In the genomic region with DNA sequence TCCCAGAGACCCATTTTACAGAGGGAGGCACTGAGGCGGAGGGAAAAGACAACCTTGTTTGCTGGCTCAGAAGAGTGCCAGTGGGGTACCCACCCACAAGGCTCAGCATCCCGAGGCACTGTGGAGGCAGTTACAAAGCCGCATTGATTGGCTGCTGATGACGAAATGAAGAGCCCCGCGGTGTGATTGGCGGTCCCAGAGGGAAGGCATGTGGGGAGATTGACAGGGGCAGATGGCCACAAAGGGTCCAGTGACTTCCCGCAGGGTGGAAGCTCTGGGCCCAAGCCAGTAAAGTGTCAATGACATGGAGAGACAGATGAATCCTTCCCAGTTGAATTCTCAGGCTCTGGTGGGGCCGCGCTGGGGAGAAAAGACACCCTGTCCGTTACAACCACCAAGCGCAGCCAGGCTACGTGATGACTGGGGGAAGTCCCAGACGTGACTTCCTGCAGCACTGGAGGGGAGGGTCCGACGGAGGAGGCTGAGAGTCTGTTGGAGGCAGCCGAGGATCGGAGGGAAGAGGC, we compare ENCODE assay signal across 8 mouse cellular contexts. TPM values are rescaled to one million over a fixed set of nuclear protein-coding genes. Genes with fewer than 3 reads are reported as not detected.
DNase-seq lines count a peak whose midpoint lies in the region; ATAC-seq lines count a peak whose summit lies in the region.

No protein-coding gene starts in this region.

- 0 out of 2 replicates have a peak overlapping the region, but pooled peaks have one; percentile 2 for H3K27ac ChIP-seq in embryonic facial prominence, embryonic 13.5 days
- H3K27ac ChIP-seq in midbrain, embryonic 10.5 days (replicated peaks) = peak overlapping the region; percentile 77

- peak overlapping the region; percentile 32 for H3K4me2 ChIP-seq in embryonic facial prominence, embryonic 13.5 days

- 22% methylated on average over 18 of the region's 18 CpGs for WGBS in embryonic facial prominence, embryonic 13.5 days
- 30% methylated on average over 18 of the region's 18 CpGs for WGBS in midbrain, embryonic 10.5 days

- H3K9ac ChIP-seq in embryonic facial prominence, embryonic 13.5 days = no peak overlapping the region

- intact Hi-C loops in heart, postnatal 14 days (cut with DNase I) = loop anchor here (1.0 kb wide), 1 partner anchor 37 kb away; no protein-coding TSS in a partner anchor

- peaks cover 68% of the 10 kb centered on the region for H3K27me3 ChIP-seq in megakaryocyte, embryonic 14.5 days (replicated peaks)
- H3K27me3 ChIP-seq in embryonic facial prominence, embryonic 13.5 days = no peaks in the 10 kb centered on the region
- no peaks in the 10 kb centered on the region for H3K27me3 ChIP-seq in midbrain, embryonic 10.5 days (ENCODE audit: low read depth, poor library complexity, severe bottlenecking)
- no peaks in the 10 kb centered on the region for H3K27me3 ChIP-seq in splenic B cell, adult 2 months (ENCODE audit: control insufficient read depth, insufficient read depth, low read length, poor library complexity, severe bottlenecking)

- ATAC-seq in megakaryocyte, adult 5-6 weeks (ENCODE audit: poor library complexity, severe bottlenecking) = no peak
- peak; percentile 60; the same call in 1 of the 2 replicates for ATAC-seq in embryonic facial prominence, embryonic 13.5 days (ENCODE audit: insufficient number of reproducible peaks, insufficient read depth, low FRiP score, low TSS enrichment, low read depth)

- peak; percentile 32 to 60 for DNase-seq in heart, postnatal 14 days
- peak; percentile 65 to 79 for DNase-seq in left cerebral cortex, adult 18-20 months (ENCODE audit: low spot score in 2 of 2)
- DNase-seq in midbrain, embryonic 10.5 days (ENCODE audit: low spot score) = peak; percentile 74
- peak; percentile 46 for DNase-seq in splenic B cell, adult 2 months (ENCODE audit: low read depth, low spot score)
- DNase-seq in c-Kit-positive CD71-positive TER-119-positive erythroid progenitor cells, embryonic 14.5 days (ENCODE audit: low spot score) = no peak

- H3K4me1 ChIP-seq in megakaryocyte, embryonic 14.5 days = peaks cover 9% of the 10 kb centered on the region; the same call in 1 of the 2 replicates
- peaks cover 13% of the 10 kb centered on the region; the same call in 1 of the 2 replicates for H3K4me1 ChIP-seq in embryonic facial prominence, embryonic 13.5 days
- H3K4me1 ChIP-seq in midbrain, embryonic 10.5 days = peaks cover 18% of the 10 kb centered on the region

- no peaks in the 10 kb centered on the region for H3K36me3 ChIP-seq in megakaryocyte, embryonic 14.5 days (replicated peaks; ENCODE audit: low read length)
- peaks cover 49% of the 10 kb centered on the region for H3K36me3 ChIP-seq in embryonic facial prominence, embryonic 13.5 days
- peaks cover 49% of the 10 kb centered on the region for H3K36me3 ChIP-seq in midbrain, embryonic 10.5 days
- H3K36me3 ChIP-seq in splenic B cell, adult 2 months (ENCODE audit: control insufficient read depth, insufficient read depth, low read length, poor library complexity, severe bottlenecking) = no peaks in the 10 kb centered on the region

- H3K9me3 ChIP-seq in megakaryocyte, embryonic 14.5 days = peaks cover 11% of the 10 kb centered on the region
- no peaks in the 10 kb centered on the region for H3K9me3 ChIP-seq in embryonic facial prominence, embryonic 13.5 days
- H3K9me3 ChIP-seq in midbrain, embryonic 10.5 days (replicated peaks) = peaks cover 9% of the 10 kb centered on the region

- H3K4me3 ChIP-seq in megakaryocyte, embryonic 14.5 days (replicated peaks) = peak overlapping the region; percentile 26
- H3K4me3 ChIP-seq in embryonic facial prominence, embryonic 13.5 days = no peak overlapping the region
- H3K4me3 ChIP-seq in midbrain, embryonic 10.5 days = 0 out of 2 replicates have a peak overlapping the region, but pooled peaks have one; percentile 23

RNA-seq across cellular contexts. Expression of gene Fscn1, which starts 14.5 kb away (rescaled TPM):
- polyA plus RNA-seq in megakaryocyte, embryonic 14.5 days (2012; ENCODE audit: insufficient read depth, low replicate concordance) = 1.3 and 3.6 TPM in 2 replicates
- total RNA-seq in megakaryocyte, adult 5-6 weeks (2015) = not detected in 2 replicates
- total RNA-seq in megakaryocyte, adult 5-6 weeks (2017) = 0.08 and 0.11 TPM in 2 replicates
- 392 and 441 TPM in 2 replicates for polyA plus RNA-seq in embryonic facial prominence, embryonic 13.5 days (2015; fragmentation: Nextera tagmentation; extraction: Ambion mirVana)
- total RNA-seq in heart, postnatal 14 days (2021) = 10 to 100 TPM; 47.3 to 68.9 TPM
- 100 to 1,000 TPM; 280 to 311 TPM for total RNA-seq in left cerebral cortex, adult 18-20 months (2021)
- 675 and 709 TPM in 2 replicates for polyA plus RNA-seq in midbrain, embryonic 10.5 days (2016; fragmentation: Nextera tagmentation; extraction: Ambion mirVana)

Comparison
In these comparisons a context has a peak if more than half of its experiments do, and no peak if none do; other contexts are left out.
1. RNA of gene Fscn1, which starts 14.5 kb away (total RNA-seq): 280 to 311 TPM in left cerebral cortex, adult 18-20 months and 47.3 to 68.9 TPM in heart, postnatal 14 days; 0.08 to 0.11 TPM in megakaryocyte, adult 5-6 weeks; every median in the first group is over 10 times any median in the second.